Mouse (Mus musculus): ENCODE measurements around the gene Blm.

GRCm38 (mm10) chr7:80535009-80535744, at the start of gene Blm:
- no peak for TF ChIP-seq CTCF (IDR thresholded peaks at IDR 0.05; ENCODE audit: control insufficient read depth, insufficient read depth, low read length)
- TF ChIP-seq POLR2A (IDR thresholded peaks at IDR 0.05; ENCODE audit: borderline replicate concordance, control insufficient read depth, low read depth, low read length) = peak; percentile 89
